Mouse (Mus musculus) spleen, adult 18-20 months (tissue): ENCODE data around the gene Slc43a3.

Source experiments
- DNase-seq, 2 experiments: peaks; one replicate each; pipeline ENCODE4 v3.0.0; 2022; ENCODE audit warnings: mixed read lengths in 2 of 2

The Slc43a3 gene

DNA sequence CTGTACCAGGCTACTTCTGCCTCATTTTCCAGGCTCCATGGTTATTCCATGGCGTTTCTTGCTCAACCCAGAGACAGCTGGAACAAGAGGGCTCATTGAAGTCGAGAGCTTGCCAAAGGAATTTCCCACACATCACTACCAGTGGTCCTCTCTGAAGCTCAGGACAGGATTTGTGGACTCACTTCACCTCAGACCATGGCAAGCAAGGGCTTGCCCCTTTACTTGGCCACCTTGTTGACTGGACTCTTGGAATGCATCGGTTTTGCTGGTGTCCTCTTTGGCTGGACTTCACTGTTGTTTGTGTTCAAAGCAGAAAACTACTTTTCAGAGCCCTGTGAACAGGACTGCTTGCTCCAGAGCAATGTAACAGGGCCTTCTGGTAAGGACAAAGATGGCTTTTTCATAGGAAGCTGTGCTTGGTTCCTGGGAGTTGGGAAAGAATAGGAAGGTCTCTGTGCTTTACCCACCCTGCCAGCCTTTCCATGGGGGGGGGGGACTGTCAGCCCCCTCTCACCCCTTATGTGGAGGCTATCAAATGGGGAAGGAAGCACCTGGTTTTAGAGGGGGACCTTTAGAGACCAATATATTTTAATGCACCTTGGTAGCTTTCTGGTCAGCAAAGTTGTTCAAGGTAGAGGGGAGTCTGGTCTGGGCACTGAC, 1.2 kb downstream of the Slc43a3 start:
- DNase-seq: no peak

GRCm38 (mm10) chr2:84938249-84938946, 2.0 kb downstream of the Slc43a3 start:
- DNase-seq: no peak

GRCm38 (mm10) chr2:84939306-84939705, 2.9 kb downstream of the Slc43a3 start:
- no peak for DNase-seq

DNA sequence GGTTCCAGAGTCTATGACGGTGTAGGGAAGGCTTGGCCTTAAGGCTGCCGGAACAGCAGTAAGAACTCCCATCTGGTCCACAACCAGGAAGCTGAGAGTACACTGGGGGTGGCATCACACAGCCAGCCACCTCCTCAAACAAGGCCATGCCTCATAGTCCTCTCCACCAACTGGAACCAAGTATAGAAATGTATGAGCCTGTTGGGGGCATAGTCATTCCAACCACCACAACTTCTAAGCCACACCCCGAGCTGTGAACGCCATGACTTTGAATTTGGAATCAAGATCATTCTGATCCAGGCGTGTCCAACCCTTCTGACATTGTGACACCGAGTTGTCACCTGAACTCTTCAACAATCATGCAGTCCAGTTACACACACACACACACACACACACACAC, 3.3 kb downstream of the Slc43a3 start:
- DNase-seq: no peak

- DNase-seq: no peak
Observed at GRCm38 (mm10) chr2:84941332-84941731, 5.0 kb downstream of the Slc43a3 start.

GRCm38 (mm10) chr2:84941795-84942194, 5.4 kb downstream of the Slc43a3 start:
- no peak for DNase-seq

DNA sequence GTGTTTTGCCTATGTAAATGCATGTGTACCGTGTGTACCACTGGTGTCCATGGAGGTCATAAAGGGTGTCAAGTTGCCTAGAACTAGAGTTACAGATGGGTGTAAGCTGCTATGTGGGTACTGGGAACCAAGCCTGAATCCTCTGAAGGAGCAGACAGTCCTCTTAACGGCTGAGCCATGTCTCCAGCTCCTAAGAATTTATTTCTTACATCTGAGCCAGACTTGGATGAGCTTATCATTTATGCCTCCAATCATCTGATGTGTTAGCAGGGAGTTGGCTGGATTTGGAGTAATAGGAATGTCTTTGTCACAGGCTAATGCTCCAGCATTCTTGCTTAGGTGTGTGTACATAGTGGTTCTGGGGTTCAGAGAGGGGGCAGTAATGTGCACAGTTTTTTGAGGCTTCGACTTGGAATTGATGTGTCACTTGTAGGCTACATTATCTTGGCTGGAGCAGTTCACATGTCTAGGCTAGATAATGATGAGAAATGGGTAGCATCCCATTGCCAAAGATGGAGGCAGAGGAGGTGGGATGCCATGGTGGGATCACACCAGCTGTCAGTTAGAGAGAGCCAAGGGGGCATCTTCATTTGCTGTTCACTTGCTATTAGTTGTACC, 10.9 kb downstream of the Slc43a3 start:
- DNase-seq: no peak

DNA sequence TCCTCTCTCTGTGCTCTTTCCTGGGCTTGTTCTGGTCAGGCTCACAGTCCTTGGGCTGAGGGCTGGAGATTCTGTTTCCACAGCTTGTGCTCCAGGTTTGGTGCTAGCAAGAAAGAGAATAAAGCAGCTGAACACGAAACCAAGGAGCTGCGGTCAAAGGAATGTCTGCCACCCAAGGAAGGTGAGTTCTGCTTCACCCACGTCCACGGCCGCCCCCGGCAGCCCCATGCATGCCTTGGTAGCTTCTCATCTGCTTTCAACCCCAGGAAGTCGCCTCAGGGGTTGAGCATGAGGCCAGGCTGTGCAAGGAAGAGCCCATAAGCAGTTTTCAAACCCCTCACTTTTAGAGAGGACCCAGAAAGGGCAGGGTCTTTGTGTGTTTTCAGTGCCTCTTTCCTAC, 11.9 kb downstream of the Slc43a3 start:
- DNase-seq: no peak

DNA sequence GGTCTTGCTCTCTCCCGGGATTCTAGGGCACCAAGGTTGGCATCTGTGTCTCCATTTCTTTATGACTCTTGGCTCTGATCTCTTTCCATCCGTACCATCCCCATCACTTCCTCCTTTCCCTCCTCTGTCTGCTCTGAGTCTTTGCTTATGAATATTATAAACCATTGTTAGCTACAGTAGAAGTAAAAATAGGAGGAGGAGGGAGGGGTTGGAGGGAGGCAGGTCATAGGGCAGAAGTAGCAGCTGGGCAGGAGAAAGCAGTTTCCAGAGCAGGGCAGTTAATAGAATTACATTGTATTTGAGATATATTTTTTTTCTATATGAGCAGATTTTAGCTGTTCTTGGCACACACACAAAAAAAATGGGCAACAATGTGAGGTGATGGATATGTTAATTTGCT, 12.3 kb downstream of the Slc43a3 start:
- DNase-seq: no peak

- DNase-seq: no peak
Observed at GRCm38 (mm10) chr2:84951027-84951426, 14.6 kb downstream of the Slc43a3 start.

DNA sequence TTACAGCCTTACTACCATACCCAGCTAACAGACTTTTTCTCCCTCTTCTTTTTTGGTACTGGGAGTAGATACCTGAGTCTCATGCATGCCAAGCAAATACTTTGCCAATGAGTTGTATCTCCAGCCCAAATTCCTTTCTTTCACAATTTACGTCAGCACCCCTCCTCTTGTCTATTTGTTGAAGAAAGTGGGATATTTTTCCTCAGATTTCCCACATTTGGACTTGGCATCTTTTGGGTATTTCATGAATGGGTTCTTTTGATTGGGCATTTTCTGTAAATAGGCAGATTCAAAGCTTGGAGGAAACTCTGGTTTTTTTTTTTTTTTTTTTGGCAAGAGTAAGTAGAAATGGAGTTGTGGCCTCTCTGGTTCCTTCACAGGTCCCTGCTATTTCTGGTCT, 15.9 kb downstream of the Slc43a3 start:
- DNase-seq: no peak

DNA sequence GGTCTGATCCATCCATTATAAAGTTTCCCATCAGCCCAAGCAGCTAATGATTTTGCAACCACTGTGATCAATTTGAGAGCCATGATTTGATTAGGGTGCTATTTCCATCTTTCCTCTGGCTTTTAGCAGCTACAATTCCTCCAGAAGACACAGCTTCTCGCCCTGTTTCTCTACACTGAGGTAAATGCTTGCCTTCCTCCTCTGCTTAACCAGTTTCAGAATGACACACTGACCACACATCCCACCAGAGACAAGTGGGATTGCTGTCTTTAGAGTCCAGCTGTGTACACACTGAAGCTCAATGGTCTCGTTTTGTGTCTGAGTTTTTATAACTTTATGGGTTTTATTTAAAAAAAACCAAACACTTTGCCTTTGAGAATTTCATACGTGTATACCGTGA, 16.3 kb downstream of the Slc43a3 start:
- no peak for DNase-seq

DNA sequence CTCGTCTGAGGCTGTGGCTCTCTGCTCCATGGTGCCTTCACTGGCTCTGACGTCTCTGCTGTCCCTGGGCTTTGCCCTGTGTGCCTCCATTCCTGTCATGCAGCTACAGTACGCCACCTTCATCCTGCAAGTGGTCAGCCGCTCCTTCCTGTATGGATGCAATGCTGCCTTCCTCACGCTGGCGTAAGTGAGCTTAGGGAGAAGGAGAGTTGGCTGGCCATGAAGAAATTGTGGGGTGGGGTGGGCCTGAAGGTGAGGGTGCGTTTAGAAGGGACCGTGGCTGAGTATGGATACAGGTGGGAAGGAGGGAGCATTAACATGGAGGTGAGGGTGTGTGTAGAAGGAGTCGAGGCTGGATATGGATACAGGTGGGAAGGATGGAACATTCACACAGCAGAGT, 19.1 kb downstream of the Slc43a3 start:
- DNase-seq: no peak

DNA sequence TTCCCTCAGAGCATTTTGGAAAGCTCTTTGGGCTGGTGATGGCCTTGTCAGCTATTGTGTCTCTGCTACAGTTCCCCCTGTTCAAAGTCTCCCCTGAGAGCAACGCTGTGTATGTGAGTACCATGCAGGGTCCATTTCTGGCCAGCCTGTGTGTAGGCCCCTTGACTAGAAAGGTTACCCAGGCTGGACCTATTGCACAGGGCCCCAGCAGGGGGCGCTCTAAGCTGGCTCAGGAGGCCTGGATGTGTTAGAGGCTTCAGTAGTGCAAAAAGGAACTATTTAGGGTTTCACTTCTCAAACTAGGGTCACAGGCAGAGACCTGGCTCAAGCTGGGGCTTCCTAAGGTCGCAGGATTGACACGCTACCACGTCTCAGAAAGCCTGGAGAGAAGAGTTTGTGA, 19.9 kb downstream of the Slc43a3 start:
- peak; percentile 67 to 80 for DNase-seq

DNA sequence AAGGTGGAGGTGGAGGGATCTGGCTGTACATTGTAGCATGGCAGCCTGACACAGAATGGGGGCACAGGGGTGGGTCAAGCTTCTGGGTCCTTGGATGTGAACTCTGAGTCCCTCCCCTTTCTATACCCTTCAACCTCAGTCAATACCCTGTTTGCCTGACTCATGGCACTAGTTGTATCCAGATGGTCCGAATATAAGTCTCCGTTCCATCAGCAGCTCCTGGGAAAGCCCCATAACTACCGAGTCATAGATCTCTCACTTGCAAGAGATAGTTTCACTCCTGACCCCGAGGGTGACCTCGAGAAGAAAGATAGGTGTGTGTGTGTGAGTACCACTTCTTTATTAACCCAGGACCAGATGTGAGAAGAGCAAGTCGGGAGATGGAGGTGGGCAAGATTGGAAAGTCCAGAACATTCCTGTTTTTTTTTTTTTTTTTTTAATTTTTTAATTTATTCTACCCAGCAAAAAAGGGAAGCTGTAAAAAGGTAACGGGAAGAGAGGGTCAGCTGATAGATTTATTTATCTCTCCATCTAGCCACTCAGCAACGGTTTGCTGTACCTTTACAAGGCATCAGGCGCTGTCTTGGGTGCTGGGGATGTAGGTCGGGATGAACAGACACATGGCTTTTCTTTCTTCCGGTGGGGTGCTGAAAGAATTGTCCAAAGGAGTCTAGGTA, 22.3 kb downstream of the Slc43a3 start:
- DNase-seq: no peak

DNA sequence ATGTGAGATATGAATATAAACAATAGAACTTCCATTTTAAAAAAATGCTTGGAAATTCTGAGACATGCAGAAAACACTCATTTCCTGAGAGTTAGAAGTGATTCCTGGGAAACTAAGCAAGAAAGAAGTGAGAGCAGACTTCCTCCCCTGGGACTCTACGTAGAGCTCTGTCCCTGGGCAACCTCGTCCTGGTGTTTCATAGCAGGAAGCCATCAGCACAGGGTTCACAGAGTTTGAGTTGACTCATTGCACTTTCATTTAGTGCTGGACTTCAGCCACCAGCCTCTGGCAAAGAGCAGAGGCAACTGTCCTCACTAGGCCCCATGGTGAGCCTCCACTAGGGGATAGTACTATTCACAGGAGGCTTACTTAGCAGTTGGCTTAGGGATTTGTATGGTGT, 24.9 kb downstream of the Slc43a3 start:
- DNase-seq: no peak

- DNase-seq: no peak
Observed at GRCm38 (mm10) chr2:84961901-84962300, 25.5 kb downstream of the Slc43a3 start.

DNA sequence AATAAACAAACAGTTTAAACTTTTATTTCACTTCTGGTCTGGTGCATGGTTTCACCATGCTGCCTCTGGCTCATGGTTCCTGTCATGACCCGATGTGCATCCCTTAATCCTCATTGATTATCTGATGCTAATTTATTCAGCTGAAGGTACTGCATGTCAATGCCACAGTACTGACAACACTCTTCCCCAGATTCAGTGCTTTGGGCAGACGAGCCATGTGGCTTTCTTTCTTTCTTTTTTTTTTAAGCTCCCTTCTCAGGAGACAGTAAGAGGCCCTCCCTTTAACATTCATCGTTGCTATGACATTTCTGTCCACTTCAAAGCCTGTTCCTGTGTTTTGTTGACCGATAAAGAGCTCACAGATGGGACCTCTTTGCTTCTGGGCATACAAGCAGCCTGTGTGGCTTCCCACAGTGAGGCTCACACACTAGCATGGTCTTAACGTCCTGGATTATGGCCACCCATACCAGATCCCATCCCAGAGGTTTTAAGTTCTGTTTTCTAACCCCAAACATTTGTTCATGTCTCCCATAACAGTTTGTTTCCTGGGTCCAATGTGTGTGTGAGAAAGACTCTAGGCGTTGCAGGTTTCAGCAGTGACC, 26.6 kb downstream of the Slc43a3 start:
- DNase-seq: no peak

DNA sequence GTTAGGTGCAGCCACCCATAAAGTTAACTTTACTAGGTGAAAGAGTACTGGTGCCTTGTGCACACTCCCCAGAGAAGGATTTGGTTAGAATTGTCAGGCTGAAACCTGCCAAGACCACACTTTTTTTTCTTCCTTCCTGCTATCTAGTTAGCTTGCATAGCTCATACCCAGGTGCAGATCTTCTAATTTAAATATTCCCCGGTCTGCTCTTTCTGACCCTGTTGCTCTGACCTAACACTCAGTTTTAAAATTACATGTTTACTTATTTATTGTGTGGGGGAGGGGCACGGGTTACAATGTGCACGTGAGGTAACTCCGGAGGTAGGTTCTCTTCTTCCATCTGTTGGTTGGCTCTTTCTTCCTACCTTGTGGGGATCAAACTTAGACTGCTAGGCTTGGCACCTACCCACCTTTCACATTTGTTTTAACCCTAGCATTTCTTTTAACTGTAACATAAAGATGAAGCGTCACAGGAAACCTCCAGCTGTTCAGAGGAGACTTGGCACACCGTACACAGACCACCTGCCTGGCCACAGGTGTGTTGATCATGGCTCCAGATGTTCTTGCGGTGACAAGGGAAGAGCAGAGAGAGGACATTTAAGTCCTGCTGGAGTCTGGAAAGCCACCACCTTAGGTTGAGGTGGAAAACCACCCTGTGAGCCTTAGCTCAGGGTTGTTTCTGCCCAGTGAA, 27.9 kb downstream of the Slc43a3 start:
- DNase-seq: no peak

DNA sequence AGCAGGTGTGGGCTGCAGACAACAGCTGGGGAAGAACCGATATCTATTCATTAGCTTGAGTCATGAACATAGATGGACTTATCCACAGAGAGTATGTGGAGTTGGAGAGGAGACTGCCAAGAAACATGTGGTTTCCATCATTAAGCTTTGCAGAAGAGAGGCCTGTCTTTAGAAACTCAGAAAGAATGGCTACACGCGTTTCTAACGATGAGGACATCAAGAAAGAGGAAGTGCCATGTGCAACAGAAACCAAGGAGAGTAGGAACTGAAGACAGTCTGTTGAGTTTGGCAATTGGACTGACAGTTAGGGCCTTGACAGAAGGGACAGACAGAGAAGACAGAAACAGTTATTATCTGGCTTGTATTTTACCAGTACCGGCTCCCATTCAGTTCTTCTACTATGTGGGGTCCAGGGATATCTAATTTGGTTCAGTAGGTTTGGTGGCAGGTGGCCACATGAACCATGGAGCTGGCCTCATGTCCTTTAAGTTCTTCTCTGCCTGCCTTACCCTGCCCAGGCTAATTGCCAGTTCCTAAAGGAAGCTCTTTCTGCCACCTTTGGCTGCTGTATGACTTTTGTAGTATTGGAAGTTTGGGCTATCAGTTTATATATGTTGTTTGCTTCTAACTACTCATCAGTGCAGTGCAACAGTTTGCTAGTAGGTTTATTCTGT, 31.1 kb downstream of the Slc43a3 start:
- no peak for DNase-seq

DNA sequence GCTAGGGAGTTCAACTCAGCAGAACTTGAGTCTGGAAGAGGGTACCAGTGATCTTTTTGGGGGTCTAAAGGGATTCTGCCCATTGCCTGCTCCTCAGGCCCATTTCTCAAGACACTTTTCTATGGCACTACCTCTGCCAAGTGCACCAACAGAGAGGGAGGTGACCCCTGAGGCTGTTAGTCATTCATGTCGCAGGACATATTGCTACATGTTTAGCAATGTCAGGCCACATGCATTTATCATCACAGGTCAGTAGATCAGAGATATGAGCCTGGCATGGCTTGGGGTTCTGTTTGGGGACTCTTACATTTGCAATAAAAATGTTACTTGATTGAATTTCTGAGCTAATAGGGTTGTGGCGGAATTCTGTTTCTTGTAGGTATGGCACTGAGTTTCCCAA, 39.2 kb downstream of the Slc43a3 start:
- DNase-seq: no peak

GRCm38 (mm10) chr2:84980188-84980587, 43.8 kb downstream of the Slc43a3 start, which contains the start of gene Prg2:
Gene Prg2, plus strand, starts transcription at chr2:84980461.
- DNase-seq: no peak
